Mouse (Mus musculus) left cerebral cortex, adult 18-20 months (tissue): ENCODE results near the gene Piwil4. TPM values are rescaled to one million over a fixed set of nuclear protein-coding genes. Genes with fewer than 3 reads are reported as not detected.
"Not testable (repeated sequence)": the region's sequence is repeated elsewhere in the genome, so short reads cannot be mapped to it uniquely, and the experiment has no call there.

Experiments used
- DNase-seq, 2 experiments: peaks; one replicate each; pipeline ENCODE4 v3.0.0; 2021 to 2022; ENCODE audit warnings: low spot score in 2 of 2, mixed read lengths in 1 of 2
- total RNA-seq, 2 experiments: library from RNA; stranded (reverse); gene quantifications; 2 replicates each; pipeline ENCODE4 v1.2.3; 2021

Piwil4 gene
- total RNA-seq, 2 experiments from 2014 or later: not detected

GRCm38 (mm10) chr9:14673109-14673508 is 67.4 kb downstream of the Piwil4 start:
- no peak for DNase-seq

- not testable (repeated sequence) for DNase-seq
Measured at GRCm38 (mm10) chr9:14671965-14672364, 68.6 kb downstream of the Piwil4 start.

DNA sequence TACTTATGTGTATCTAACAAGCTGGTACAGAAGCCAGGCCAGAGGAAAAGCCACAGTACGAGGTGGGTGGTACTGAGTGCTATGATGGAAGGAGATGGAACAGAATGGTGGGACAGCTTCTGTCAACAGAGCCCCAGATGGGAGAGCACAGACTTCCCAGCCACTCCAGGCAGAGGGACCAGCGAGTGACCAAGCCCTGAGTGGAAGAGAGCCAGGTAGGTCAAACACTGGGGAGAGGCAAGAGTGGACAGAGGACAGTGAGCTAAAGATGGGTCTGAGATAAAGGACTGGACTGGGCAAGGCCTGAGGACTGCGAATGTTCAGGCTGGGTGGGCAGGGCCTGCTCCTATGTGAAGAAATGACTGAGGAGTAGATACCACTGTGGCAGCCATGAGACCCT is 72.2 kb downstream of the Piwil4 start:
- DNase-seq: no peak

- no peak for DNase-seq
Measured at GRCm38 (mm10) chr9:14666071-14666470, 74.5 kb downstream of the Piwil4 start.

DNA sequence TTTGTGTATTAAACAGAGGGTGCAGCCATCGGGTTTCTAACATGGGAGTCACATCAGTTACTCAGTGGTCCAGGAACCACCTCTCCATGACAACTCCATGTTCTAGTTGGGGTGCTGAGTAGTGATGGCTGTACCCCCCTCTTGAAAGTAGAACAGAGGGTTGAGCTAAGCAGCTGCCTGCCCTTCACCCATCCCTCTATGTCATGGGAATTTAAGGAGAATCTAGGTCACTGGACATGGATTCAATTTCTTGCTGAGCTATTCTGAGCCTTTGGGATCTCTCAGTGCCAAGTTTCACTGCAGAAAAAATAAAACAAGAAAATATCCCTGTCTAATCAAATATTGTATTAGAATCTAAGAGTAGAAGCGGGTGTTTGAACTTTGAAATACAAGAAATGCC is 76.9 kb downstream of the Piwil4 start:
- DNase-seq: no peak

GRCm38 (mm10) chr9:14662876-14663275 is 77.7 kb downstream of the Piwil4 start:
- DNase-seq: no peak

GRCm38 (mm10) chr9:14662138-14662537 is 78.4 kb downstream of the Piwil4 start:
- no peak for DNase-seq

- no peak for DNase-seq
Measured at GRCm38 (mm10) chr9:14657926-14658325, 82.6 kb downstream of the Piwil4 start.

DNA sequence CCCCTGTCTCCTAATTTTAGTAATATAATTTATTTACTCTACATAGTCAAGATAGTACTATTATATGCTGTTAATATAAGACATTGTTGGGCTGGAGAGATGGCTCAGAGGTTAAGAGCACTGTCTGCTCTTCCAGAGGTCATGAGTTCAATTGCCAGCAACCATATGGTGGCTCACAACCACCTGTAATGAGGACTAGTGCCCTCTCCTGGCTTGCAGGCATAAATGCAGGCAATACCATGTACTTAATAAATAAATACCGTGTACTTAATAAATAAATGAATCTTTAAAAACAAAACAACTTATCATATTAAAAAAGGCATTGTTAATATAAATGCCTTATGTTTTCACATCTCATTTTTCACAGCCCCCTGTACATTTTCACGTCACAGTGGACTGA is 86.5 kb downstream of the Piwil4 start:
- DNase-seq: no peak

GRCm38 (mm10) chr9:14652761-14653160 is 87.8 kb downstream of the Piwil4 start:
- no peak for DNase-seq

- DNase-seq: no peak
Measured at GRCm38 (mm10) chr9:14647849-14648248, 92.7 kb downstream of the Piwil4 start.

DNA sequence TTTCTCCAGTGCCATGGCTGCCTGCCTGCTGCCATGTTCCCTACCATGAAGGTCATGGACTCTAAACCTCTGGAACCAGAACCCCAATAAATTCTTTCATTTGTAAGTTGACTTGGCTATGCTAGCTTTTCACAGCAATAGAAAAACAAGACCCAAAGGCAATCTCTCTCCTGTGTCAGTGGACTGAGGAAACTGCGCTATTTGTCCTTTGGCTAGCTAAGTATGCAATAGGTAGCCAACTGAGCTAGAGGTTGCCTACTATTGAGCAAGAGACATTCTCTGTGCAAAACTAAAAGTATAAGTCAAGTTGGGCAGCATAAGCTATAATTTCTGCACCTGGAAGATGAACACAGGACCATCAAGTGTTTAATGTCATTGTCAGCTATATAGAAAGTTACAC is 93.9 kb downstream of the Piwil4 start:
- DNase-seq: no peak

Other genes starting within 250 kb of the Piwil4 start
- 1 to 10 TPM; 1.5 to 1.9 TPM for gene Kdm4d, start 240.3 kb downstream of the Piwil4 start, total RNA-seq
- 10 to 100 TPM; 81.9 to 84.9 TPM for gene Cwc15, start 240.1 kb downstream of the Piwil4 start, total RNA-seq
- gene Amotl1, start 95.7 kb downstream of the Piwil4 start, total RNA-seq: 10 to 100 TPM; 18.3 to 19.8 TPM
- under 1 TPM; 0.21 to 0.23 TPM for gene Fut4, start 11.7 kb upstream of the Piwil4 start, total RNA-seq
- not detected for gene 1700012B09Rik, start 30.3 kb upstream of the Piwil4 start, total RNA-seq
- gene Mre11a, start 43.9 kb upstream of the Piwil4 start, total RNA-seq: 10 to 100 TPM; 15.2 to 17.8 TPM
- gene Ankrd49, start 44.1 kb upstream of the Piwil4 start, total RNA-seq: 10 to 100 TPM; 11.1 to 11.3 TPM
- gene Gpr83, start 119.5 kb upstream of the Piwil4 start, total RNA-seq: 10 to 100 TPM; 23.2 to 27.9 TPM
- gene Izumo1r, start 163.2 kb upstream of the Piwil4 start, total RNA-seq: not detected